Mouse (Mus musculus): ENCODE results near the gene Ccdc146. TPM values are rescaled to one million over a fixed set of nuclear protein-coding genes. Genes with fewer than 3 reads are reported as not detected.
"Not testable (repeated sequence)": the region's sequence is repeated elsewhere in the genome, so short reads cannot be mapped to it uniquely, and the experiment has no call there.

The Ccdc146 gene
- polyA plus RNA-seq, 1 experiment, result not detected

DNA sequence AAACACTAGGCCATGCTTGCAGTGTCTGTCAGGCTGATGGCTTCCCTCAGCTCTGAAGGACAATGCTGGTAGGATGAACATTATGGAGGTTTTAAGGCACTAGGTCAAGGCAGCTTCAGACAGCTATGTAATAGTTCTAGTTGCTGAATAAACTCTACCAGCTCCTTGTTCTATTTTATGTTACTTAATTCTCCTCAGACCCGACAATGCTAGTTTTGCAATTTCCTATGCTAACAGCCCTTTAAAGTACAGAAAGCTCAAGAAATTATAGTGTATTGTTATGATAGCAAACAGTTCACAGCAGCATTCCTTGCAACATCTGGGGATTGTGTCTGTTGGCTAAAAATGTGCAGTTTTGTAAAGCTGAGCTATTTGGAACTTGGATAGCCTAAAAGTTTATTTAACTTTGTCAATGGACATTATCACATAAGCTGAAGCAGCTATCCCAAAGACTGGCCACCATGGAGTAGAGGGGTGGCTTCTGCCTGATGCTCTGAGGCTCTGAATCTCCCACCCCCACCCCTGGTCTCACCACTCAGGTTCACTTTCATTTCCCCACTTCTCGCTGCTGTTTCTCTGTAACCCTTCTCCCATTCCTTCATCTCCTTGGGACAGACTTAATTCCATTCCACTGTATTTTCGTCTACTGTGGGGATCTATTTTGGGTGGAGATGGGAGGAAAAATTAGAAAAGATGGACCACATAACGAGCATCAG is 58.0 kb downstream of the Ccdc146 start:
- Histone ChIP-seq H3K4me3 (ENCODE audit: low read depth, low read length) (no peak overlapping the region), H3K36me3 (ENCODE audit: control insufficient read depth, insufficient read depth, low read length) (no peaks in the 10 kb centered on the region), H3K27ac (ENCODE audit: insufficient read depth, low read depth, low read length) (no peak overlapping the region), H3K4me1 (ENCODE audit: control insufficient read depth, insufficient read depth, insufficient read length, low read length) (peaks cover 2% of the 10 kb centered on the region; the same call in 1 of the 2 replicates), H3K27me3 (ENCODE audit: control insufficient read depth, insufficient read depth, low read length) (no peaks in the 10 kb centered on the region)
- 63% methylated on average over 4 of the region's 4 CpGs for WGBS
- TF ChIP-seq POLR2A (IDR thresholded peaks at IDR 0.05; ENCODE audit: low read depth, low read length) (no peak), CTCF (IDR thresholded peaks at IDR 0.05; ENCODE audit: extremely low read depth, insufficient read length, insufficient replicate concordance, low read depth, low read length) (no peak)

- TF ChIP-seq CTCF (IDR thresholded peaks at IDR 0.05; ENCODE audit: extremely low read depth, insufficient read length, insufficient replicate concordance, low read depth, low read length) (no peak), POLR2A (IDR thresholded peaks at IDR 0.05; ENCODE audit: low read depth, low read length) (no peak)
- WGBS, result 30% methylated on average over 3 of the region's 3 CpGs
- H3K4me3 ChIP-seq (ENCODE audit: low read depth, low read length), result no peak overlapping the region
- H3K4me1 ChIP-seq (ENCODE audit: control insufficient read depth, insufficient read depth, insufficient read length, low read length), result no peaks in the 10 kb centered on the region
- H3K36me3 ChIP-seq (ENCODE audit: control insufficient read depth, insufficient read depth, low read length), result no peaks in the 10 kb centered on the region
- no peak overlapping the region for H3K27ac ChIP-seq (ENCODE audit: insufficient read depth, low read depth, low read length)
- no peaks in the 10 kb centered on the region for H3K27me3 ChIP-seq (ENCODE audit: control insufficient read depth, insufficient read depth, low read length)
Measured at GRCm38 (mm10) chr5:21363343-21363742, 61.1 kb downstream of the Ccdc146 start.

GRCm38 (mm10) chr5:21358648-21359047 is 65.8 kb downstream of the Ccdc146 start:
- H3K27me3 ChIP-seq (ENCODE audit: control insufficient read depth, insufficient read depth, low read length), result no peaks in the 10 kb centered on the region
- no peaks in the 10 kb centered on the region for H3K36me3 ChIP-seq (ENCODE audit: control insufficient read depth, insufficient read depth, low read length)
- TF ChIP-seq CTCF (IDR thresholded peaks at IDR 0.05; ENCODE audit: extremely low read depth, insufficient read length, insufficient replicate concordance, low read depth, low read length) (no peak), POLR2A (IDR thresholded peaks at IDR 0.05; ENCODE audit: low read depth, low read length) (no peak)
- H3K4me3 ChIP-seq (ENCODE audit: low read depth, low read length), result no peak overlapping the region
- no peak overlapping the region for H3K27ac ChIP-seq (ENCODE audit: insufficient read depth, low read depth, low read length)
- WGBS, result 74% methylated on average over 3 of the region's 3 CpGs
- H3K4me1 ChIP-seq (ENCODE audit: control insufficient read depth, insufficient read depth, insufficient read length, low read length), result peaks cover 2% of the 10 kb centered on the region; the same call in 1 of the 2 replicates

DNA sequence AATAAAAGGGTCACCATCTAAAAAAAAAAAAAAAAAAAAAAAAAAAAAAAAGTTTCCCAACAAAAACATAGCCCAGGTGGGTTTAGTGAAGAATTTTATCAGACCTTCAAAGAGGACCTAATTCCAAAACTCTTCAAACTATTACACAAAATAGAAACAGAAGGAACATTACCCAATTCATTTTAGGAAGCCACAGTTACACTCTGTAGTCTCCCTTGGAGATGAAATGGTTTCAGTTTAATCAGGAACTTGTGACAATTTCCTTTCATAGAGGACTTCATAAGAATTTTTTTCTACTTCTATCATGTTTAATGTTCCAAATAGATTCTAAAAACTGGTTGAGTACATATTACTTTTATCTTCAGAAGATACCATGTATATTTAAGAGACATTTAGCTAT is 72.8 kb downstream of the Ccdc146 start:
- H3K4me3 ChIP-seq (ENCODE audit: low read depth, low read length), result no peak overlapping the region
- H3K36me3 ChIP-seq (ENCODE audit: control insufficient read depth, insufficient read depth, low read length), result no peaks in the 10 kb centered on the region
- H3K4me1 ChIP-seq (ENCODE audit: control insufficient read depth, insufficient read depth, insufficient read length, low read length), result no peaks in the 10 kb centered on the region
- no peak overlapping the region for H3K27ac ChIP-seq (ENCODE audit: insufficient read depth, low read depth, low read length)
- TF ChIP-seq POLR2A (IDR thresholded peaks at IDR 0.05; ENCODE audit: low read depth, low read length) (no peak), CTCF (IDR thresholded peaks at IDR 0.05; ENCODE audit: extremely low read depth, insufficient read length, insufficient replicate concordance, low read depth, low read length) (no peak)
- H3K27me3 ChIP-seq (ENCODE audit: control insufficient read depth, insufficient read depth, low read length), result no peaks in the 10 kb centered on the region

DNA sequence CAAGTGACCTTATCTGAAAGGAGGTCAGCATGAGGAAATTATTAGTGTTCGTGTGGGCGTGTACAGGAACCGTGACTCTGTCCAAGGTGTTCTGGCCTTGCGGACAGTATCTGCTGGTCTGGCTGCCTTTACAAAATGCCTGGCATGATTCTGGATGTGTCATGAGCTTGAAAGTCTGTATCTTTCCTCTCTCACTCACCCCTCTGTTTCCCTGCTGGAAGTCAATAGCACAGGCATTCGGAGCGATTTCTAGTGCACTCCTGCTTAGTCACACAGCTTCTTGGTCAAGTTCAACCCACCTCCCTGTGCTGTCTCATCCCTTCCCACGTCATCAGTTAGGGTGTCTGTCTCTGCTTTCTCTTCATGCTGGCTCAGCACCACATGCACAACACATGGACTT is 76.1 kb downstream of the Ccdc146 start:
- TF ChIP-seq POLR2A (IDR thresholded peaks at IDR 0.05; ENCODE audit: low read depth, low read length), result no peak
- no peak for TF ChIP-seq CTCF (IDR thresholded peaks at IDR 0.05; ENCODE audit: extremely low read depth, insufficient read length, insufficient replicate concordance, low read depth, low read length)
- H3K36me3 ChIP-seq (ENCODE audit: control insufficient read depth, insufficient read depth, low read length), result no peaks in the 10 kb centered on the region
- no peak overlapping the region for H3K27ac ChIP-seq (ENCODE audit: insufficient read depth, low read depth, low read length)
- H3K27me3 ChIP-seq (ENCODE audit: control insufficient read depth, insufficient read depth, low read length), result no peaks in the 10 kb centered on the region
- H3K4me1 ChIP-seq (ENCODE audit: control insufficient read depth, insufficient read depth, insufficient read length, low read length), result no peaks in the 10 kb centered on the region
- 77% methylated on average over 7 of the region's 7 CpGs for WGBS
- H3K4me3 ChIP-seq (ENCODE audit: low read depth, low read length), result no peak overlapping the region

GRCm38 (mm10) chr5:21342265-21342664 is 82.2 kb downstream of the Ccdc146 start:
- not testable (repeated sequence) for H3K27ac ChIP-seq (ENCODE audit: insufficient read depth, low read depth, low read length); H3K4me3 ChIP-seq (ENCODE audit: low read depth, low read length); H3K36me3 ChIP-seq (ENCODE audit: control insufficient read depth, insufficient read depth, low read length); H3K4me1 ChIP-seq (ENCODE audit: control insufficient read depth, insufficient read depth, insufficient read length, low read length); H3K27me3 ChIP-seq (ENCODE audit: control insufficient read depth, insufficient read depth, low read length)

DNA sequence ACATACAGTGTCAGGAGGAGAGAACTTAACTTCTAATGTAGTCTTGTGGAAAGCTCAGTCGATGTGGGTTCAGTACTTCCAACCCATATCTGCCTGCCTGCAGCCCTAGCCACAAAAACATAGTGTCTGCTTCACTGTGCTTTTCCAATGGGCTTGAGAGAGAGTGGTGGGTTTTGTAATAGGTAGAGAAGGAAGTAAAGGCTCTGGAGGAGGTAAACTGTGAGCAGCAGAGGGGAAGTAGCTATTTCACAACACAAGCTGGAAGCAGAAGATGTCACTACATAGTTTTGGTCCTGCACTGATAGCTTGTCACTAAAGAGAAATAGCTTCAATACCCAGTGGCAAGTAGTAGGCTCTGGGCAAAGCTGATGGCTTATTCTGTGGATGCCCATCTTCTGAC is 92.4 kb downstream of the Ccdc146 start:
- Histone ChIP-seq H3K4me3 (ENCODE audit: low read depth, low read length) (no peak overlapping the region), H3K4me1 (ENCODE audit: control insufficient read depth, insufficient read depth, insufficient read length, low read length) (peaks cover 6% of the 10 kb centered on the region; the same call in 1 of the 2 replicates), H3K36me3 (ENCODE audit: control insufficient read depth, insufficient read depth, low read length) (no peaks in the 10 kb centered on the region), H3K27ac (ENCODE audit: insufficient read depth, low read depth, low read length) (peak overlapping the region; percentile 64), H3K27me3 (ENCODE audit: control insufficient read depth, insufficient read depth, low read length) (no peaks in the 10 kb centered on the region)
- WGBS, result 59% methylated on average over 1 of the region's 1 CpGs
- TF ChIP-seq POLR2A (IDR thresholded peaks at IDR 0.05; ENCODE audit: low read depth, low read length) (no peak), CTCF (IDR thresholded peaks at IDR 0.05; ENCODE audit: extremely low read depth, insufficient read length, insufficient replicate concordance, low read depth, low read length) (no peak)
